Mouse (Mus musculus) right cerebral cortex, postnatal 4 days (tissue): Measurements from ENCODE around the gene Mturn.

Experiments
- DNase-seq: peaks from one replicate; pipeline ENCODE4 v3.0.0-alpha.2; 2022

Mturn gene

GRCm38 (mm10) chr6:54698691-54699476 lies 17.5 kb downstream of the Mturn start:
- no peak for DNase-seq

DNA sequence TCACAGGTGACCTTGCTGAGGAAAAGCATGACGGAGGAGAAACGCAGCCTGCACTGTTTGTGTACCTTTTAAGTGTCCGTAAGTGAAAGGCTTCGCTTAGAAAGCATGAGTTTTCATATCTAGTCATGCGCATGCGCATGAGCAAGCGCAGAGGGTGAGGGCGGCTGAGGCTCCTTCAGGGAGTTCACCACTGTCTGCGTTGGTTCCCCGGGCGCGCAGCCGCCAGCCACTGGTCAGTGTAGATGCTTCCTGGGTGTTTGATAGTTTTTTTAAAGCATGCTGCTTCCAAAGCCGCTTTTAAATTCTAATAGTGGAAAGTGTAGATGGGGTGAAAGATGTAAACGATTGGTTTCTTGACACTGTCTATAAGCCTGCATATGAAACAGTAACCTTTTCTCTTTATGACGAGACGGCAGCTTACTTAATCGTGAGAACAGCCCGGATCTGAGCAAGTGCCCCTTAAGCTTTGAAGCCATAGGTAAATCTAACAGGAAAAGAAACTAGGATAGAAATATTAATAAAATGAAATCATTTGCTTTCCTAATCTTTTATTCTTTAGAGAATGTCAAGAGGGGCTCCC lies 18.1 kb downstream of the Mturn start:
- DNase-seq = peak; percentile 67

DNA sequence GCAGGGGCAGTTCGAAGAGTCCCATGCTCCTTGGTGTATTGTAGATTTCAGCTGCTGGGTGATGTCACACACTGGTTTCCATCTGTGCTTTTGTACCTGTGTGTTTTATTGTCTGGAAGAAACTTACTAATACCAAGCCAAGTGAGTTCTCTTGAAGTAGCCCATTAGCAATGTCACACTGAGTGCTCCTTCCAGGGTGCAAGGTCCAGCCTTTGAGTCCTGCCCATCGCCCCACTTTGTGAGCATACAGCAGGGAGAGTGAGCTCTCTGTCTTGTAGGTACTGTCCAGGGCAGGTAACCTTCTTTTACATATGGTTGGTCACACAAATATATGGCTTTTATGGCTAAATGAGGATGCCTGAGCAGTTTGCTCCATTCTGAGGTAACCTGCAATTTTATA lies 19.1 kb downstream of the Mturn start:
- no peak for DNase-seq

GRCm38 (mm10) chr6:54701901-54702300 lies 20.5 kb downstream of the Mturn start:
- DNase-seq = peak; percentile 16

- DNase-seq = no peak
These were observed 22.5 kb downstream of the Mturn start for GRCm38 (mm10) chr6:54703633-54704538.

DNA sequence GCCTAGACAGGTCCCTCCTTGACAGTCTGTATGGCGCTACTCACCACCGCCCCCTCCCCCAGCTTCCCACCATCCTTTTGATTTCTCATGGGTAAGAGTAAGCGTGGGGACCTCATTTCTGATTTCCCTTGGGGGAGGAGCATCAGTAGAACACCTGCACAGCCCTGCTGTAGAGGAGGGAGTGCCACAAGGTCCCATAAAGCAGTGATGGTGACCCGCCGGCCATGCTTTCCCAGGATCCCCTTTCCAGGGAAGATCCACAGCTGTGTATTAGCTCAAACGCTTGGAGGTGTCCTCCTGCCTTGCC lies 23.1 kb downstream of the Mturn start:
- no peak for DNase-seq

- DNase-seq = no peak
These were observed 23.4 kb downstream of the Mturn start for GRCm38 (mm10) chr6:54704847-54705246.

DNA sequence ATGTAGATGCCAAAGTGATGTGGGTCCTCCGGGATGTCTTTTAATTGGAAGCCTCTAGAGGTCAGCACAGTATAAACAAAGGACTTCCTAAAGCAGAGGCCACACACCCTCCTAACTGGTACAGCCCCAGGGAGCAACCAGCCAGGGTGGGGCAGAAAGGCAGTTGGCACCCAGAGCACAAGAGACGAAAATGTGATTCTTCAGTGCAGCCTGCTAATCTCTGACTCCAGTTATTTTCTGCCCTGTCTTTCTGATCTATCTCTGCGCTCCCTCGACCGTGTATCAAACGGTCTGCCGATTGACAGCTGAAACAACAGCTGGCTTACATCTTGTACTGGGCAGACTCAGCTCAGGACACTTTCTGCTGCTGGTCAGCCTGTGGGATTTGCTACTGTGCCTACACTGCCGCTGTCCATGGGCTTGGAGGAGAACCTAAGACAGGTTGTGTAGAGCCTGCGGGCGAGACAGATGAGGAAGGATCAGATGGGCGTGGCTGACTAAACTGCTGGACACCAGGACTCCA lies 24.0 kb downstream of the Mturn start:
- peak; percentile 42 for DNase-seq

- no peak for DNase-seq
These were observed 24.7 kb downstream of the Mturn start for GRCm38 (mm10) chr6:54706099-54706498.

DNA sequence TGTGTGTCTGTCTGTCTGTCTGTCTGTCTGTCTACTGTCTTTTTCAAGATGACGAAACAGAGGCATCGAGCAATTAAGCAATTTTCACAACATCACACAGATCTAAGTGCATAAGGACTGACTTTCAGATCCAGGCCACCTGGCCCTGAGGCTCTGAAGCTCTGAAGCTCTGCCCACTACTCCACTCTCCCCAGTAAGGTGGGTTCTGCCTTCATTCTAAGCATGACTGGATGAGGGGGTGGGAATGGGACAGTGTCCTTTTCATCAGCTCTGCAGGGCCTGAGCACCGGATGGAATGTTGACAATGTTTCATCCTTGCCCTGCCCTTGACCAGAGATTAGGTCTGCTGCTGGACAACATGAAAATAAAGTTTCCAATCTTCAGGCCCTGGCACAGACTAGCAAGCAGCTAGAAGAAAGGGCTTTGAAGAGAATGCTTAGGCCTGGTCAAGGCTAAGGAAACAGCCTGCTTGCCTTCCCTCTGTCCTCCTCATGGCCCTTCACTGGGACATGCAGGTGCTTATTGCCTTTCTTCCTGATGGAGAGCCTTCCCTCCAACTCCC lies 25.3 kb downstream of the Mturn start:
- no peak for DNase-seq

GRCm38 (mm10) chr6:54708646-54709045 lies 27.2 kb downstream of the Mturn start:
- no peak for DNase-seq

- DNase-seq = no peak
These were observed 34.3 kb downstream of the Mturn start for GRCm38 (mm10) chr6:54715697-54716096.

- DNase-seq = no peak
These were observed 37.6 kb downstream of the Mturn start for GRCm38 (mm10) chr6:54718779-54719685.

DNA sequence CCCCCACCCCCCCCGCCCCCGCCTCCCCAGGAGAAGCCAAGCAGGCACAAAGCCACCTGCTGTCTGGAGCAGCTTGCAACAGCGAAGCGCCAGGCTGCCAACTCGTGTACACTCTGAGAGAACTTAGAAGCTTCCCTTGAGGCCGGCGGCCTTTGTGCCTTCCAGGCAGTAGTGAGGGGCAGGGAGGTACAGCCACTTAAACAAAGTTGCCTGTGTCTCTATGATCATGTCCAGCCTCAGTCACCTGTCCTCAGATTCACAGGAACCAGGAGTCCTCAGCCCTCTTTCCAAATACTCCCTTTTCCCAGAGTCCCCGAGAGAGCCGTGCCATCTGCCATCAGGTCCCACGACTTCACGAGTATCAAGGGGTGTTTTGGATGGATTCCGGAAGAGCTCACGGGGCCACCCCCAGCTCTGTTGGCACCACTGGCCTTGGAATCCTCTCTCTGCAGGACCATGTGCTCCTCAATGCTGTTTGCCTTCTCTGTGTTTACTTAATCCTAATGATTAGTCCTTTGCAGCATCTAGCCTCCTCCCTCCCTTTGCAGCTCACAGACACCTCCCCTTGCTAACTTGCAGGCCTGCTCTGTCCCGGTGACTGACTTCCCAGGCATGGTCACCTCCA lies 38.4 kb downstream of the Mturn start:
- DNase-seq = peak; percentile 34

DNA sequence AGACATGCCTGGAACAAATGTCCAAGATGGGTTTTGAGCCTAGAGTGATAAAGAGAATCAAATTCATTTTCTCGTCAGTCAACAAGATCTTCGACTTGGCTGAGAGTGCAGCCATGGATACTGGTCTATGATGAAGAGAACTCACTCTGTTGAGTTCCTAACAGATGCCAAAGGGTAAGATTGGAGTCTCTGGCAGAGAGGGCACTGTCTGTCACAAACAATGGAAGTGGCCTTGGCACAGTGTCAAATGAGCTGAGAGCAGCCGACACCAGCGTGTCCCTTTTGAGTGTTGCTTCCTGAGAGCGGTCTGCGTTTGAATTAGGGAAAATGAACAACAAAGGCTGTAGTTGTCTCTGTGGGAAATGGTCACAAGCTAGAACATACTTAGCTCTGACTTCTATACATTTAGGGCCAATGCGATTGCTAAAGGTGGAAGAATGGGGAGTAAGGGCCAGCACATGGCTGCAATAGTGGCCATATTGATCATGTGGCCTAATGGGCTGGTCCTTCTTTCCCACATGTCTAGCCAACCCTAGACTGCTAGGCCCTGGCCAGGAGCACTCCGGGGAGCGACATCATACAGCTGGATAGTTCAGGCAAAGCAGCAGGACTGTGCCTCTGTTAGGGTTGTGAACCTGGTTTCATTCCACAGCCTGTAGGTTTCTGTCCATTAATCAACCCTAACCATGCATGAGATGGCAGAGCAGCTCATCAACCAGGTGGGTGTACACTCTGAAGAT lies 39.3 kb downstream of the Mturn start:
- DNase-seq = no peak

- no peak for DNase-seq
These were observed 39.8 kb downstream of the Mturn start for GRCm38 (mm10) chr6:54721252-54721635.

GRCm38 (mm10) chr6:54726309-54726708 lies 44.9 kb downstream of the Mturn start:
- no peak for DNase-seq

GRCm38 (mm10) chr6:54726796-54727195 lies 45.4 kb downstream of the Mturn start:
- DNase-seq = no peak

DNA sequence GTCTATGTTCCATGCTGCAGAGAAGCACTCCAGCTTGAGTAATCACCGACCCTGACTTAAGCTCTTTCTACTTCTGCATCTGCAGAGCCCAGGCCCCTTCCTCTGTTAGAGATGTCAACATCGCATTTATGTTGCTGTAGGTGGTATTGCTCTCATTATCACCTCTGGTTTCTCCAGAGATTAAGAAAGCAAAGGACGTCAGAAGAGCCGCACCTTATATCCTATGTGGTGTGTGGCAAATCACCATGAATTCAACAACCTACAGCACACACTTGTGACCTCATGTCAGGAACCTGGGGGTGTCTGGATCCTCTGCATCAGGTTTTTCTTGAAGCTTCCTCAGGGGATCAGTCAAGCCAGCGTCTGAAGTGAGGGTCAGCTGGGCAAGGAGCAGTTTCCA lies 46.0 kb downstream of the Mturn start:
- no peak for DNase-seq

DNA sequence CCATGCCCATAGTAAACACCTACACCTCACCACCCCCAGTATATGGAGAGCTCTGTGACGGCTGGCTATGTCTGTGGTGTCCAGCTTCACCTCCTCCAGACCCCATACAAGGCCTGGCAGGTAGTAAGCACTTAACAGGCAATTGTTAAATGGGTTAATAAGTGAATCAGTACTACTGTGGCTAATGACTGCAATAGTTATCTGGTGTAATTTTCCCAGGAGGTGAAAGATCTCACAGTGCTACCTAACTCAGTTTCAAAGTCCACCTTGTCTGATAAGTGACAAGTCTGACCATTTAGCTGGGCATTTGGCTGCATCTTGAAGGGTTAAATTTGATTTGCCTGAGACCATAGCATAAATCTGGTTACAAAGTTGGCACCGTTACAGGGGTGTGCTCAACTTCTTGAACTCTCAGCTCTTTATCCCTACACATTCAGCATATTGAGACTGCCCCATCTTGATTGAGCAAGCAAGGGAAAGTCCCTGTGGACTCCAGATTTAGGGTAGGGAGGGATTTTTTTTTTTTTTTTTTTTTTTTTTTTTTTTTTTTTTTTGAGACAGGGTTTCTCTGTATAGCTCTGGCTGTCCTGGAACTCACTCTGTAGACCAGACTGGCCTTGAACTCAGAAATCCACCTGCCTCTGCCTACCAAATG lies 48.2 kb downstream of the Mturn start:
- DNase-seq = no peak
